Mouse (Mus musculus): ENCODE results near the gene Tmem63c. TPM values are rescaled to one million over a fixed set of nuclear protein-coding genes. Genes with fewer than 3 reads are reported as not detected.

The Tmem63c gene
- polyA plus RNA-seq, 1 experiment from 2014 or later: 0.10 TPM

GRCm38 (mm10) chr12:87031163-87031763 is 10.1 kb downstream of the Tmem63c start:
- H3K4me1 ChIP-seq: peaks cover 6% of the 10 kb centered on the region
- no peak overlapping the region for H3K4me2 ChIP-seq
- no peak overlapping the region for H3K4me3 ChIP-seq (replicated peaks)
- 66% methylated on average over 5 of the region's 5 CpGs for WGBS
- no peaks in the 10 kb centered on the region for H3K9me3 ChIP-seq (replicated peaks)
- no peak for ATAC-seq (replicated peaks; ENCODE audit: low FRiP score)
- H3K27ac ChIP-seq: no peak overlapping the region
- H3K27me3 ChIP-seq: peaks cover 24% of the 10 kb centered on the region
- H3K9ac ChIP-seq: no peak overlapping the region
- H3K36me3 ChIP-seq: no peaks in the 10 kb centered on the region

- Histone ChIP-seq H3K27ac (no peak overlapping the region), H3K36me3 (no peaks in the 10 kb centered on the region), H3K4me2 (no peak overlapping the region), H3K9ac (no peak overlapping the region), H3K9me3 (replicated peaks) (no peaks in the 10 kb centered on the region), H3K27me3 (no peaks in the 10 kb centered on the region), H3K4me1 (no peaks in the 10 kb centered on the region), H3K4me3 (replicated peaks) (no peak overlapping the region)
- WGBS: 90% methylated on average over 7 of the region's 7 CpGs
- ATAC-seq (replicated peaks; ENCODE audit: low FRiP score): no peak
These were observed 15.5 kb downstream of the Tmem63c start for GRCm38 (mm10) chr12:87036631-87037030.

- no peaks in the 10 kb centered on the region for H3K4me1 ChIP-seq
- H3K27ac ChIP-seq: no peak overlapping the region
- no peaks in the 10 kb centered on the region for H3K27me3 ChIP-seq
- no peak overlapping the region for H3K4me3 ChIP-seq (replicated peaks)
- no peak for ATAC-seq (replicated peaks; ENCODE audit: low FRiP score)
- 71% methylated on average over 4 of the region's 4 CpGs for WGBS
- no peaks in the 10 kb centered on the region for H3K9me3 ChIP-seq (replicated peaks)
- no peak overlapping the region for H3K9ac ChIP-seq
- H3K36me3 ChIP-seq: no peaks in the 10 kb centered on the region
- no peak overlapping the region for H3K4me2 ChIP-seq
These were observed 19.0 kb downstream of the Tmem63c start for GRCm38 (mm10) chr12:87040166-87040565.

- no peak for ATAC-seq (replicated peaks; ENCODE audit: low FRiP score)
- H3K9ac ChIP-seq: no peak overlapping the region
- 86% methylated on average over 7 of the region's 7 CpGs for WGBS
- H3K36me3 ChIP-seq: no peaks in the 10 kb centered on the region
- H3K27ac ChIP-seq: no peak overlapping the region
- H3K27me3 ChIP-seq: no peaks in the 10 kb centered on the region
- H3K4me1 ChIP-seq: no peaks in the 10 kb centered on the region
- no peak overlapping the region for H3K4me2 ChIP-seq
- H3K4me3 ChIP-seq (replicated peaks): no peak overlapping the region
- no peaks in the 10 kb centered on the region for H3K9me3 ChIP-seq (replicated peaks)
These were observed 19.7 kb downstream of the Tmem63c start for GRCm38 (mm10) chr12:87040857-87041256.

GRCm38 (mm10) chr12:87042456-87042855 is 21.3 kb downstream of the Tmem63c start:
- Histone ChIP-seq H3K27me3 (no peaks in the 10 kb centered on the region), H3K4me1 (no peaks in the 10 kb centered on the region), H3K9ac (no peak overlapping the region), H3K9me3 (replicated peaks) (no peaks in the 10 kb centered on the region), H3K27ac (no peak overlapping the region), H3K36me3 (no peaks in the 10 kb centered on the region), H3K4me2 (no peak overlapping the region), H3K4me3 (replicated peaks) (no peak overlapping the region)
- WGBS: 71% methylated on average over 2 of the region's 2 CpGs
- ATAC-seq (replicated peaks; ENCODE audit: low FRiP score): no peak

GRCm38 (mm10) chr12:87043221-87043620 is 22.1 kb downstream of the Tmem63c start:
- WGBS: 71% methylated on average over 7 of the region's 7 CpGs
- Histone ChIP-seq H3K4me2 (no peak overlapping the region), H3K36me3 (no peaks in the 10 kb centered on the region), H3K27ac (no peak overlapping the region), H3K9me3 (replicated peaks) (no peaks in the 10 kb centered on the region), H3K4me3 (replicated peaks) (no peak overlapping the region), H3K27me3 (no peaks in the 10 kb centered on the region), H3K4me1 (no peaks in the 10 kb centered on the region), H3K9ac (no peak overlapping the region)
- ATAC-seq (replicated peaks; ENCODE audit: low FRiP score): no peak

- Histone ChIP-seq H3K4me2 (no peak overlapping the region), H3K27ac (no peak overlapping the region), H3K9me3 (replicated peaks) (no peaks in the 10 kb centered on the region), H3K36me3 (no peaks in the 10 kb centered on the region), H3K4me1 (no peaks in the 10 kb centered on the region), H3K9ac (no peak overlapping the region), H3K27me3 (no peaks in the 10 kb centered on the region), H3K4me3 (replicated peaks) (no peak overlapping the region)
- no peak for ATAC-seq (replicated peaks; ENCODE audit: low FRiP score)
- 16% methylated on average over 5 of the region's 5 CpGs for WGBS
These were observed 23.6 kb downstream of the Tmem63c start for GRCm38 (mm10) chr12:87044711-87045110.

GRCm38 (mm10) chr12:87047536-87047935 is 26.4 kb downstream of the Tmem63c start:
- Histone ChIP-seq H3K9ac (no peak overlapping the region), H3K4me2 (no peak overlapping the region), H3K4me1 (no peaks in the 10 kb centered on the region), H3K27ac (no peak overlapping the region), H3K9me3 (replicated peaks) (no peaks in the 10 kb centered on the region), H3K4me3 (replicated peaks) (no peak overlapping the region), H3K36me3 (no peaks in the 10 kb centered on the region), H3K27me3 (no peaks in the 10 kb centered on the region)
- no peak for ATAC-seq (replicated peaks; ENCODE audit: low FRiP score)
- 57% methylated on average over 3 of the region's 3 CpGs for WGBS

GRCm38 (mm10) chr12:87052661-87053321 is 31.7 kb downstream of the Tmem63c start:
- H3K4me2 ChIP-seq: no peak overlapping the region
- peaks cover 3% of the 10 kb centered on the region; the same call in 1 of the 2 replicates for H3K4me1 ChIP-seq
- no peaks in the 10 kb centered on the region for H3K9me3 ChIP-seq (replicated peaks)
- no peak overlapping the region for H3K9ac ChIP-seq
- WGBS: 26% methylated on average over 16 of the region's 16 CpGs
- H3K27me3 ChIP-seq: peaks cover 15% of the 10 kb centered on the region
- H3K4me3 ChIP-seq (replicated peaks): no peak overlapping the region
- H3K36me3 ChIP-seq: no peaks in the 10 kb centered on the region
- no peak for ATAC-seq (replicated peaks; ENCODE audit: low FRiP score)
- H3K27ac ChIP-seq: no peak overlapping the region

- Histone ChIP-seq H3K4me2 (no peak overlapping the region), H3K9ac (no peak overlapping the region), H3K27ac (no peak overlapping the region), H3K4me3 (replicated peaks) (no peak overlapping the region), H3K36me3 (no peaks in the 10 kb centered on the region), H3K9me3 (replicated peaks) (no peaks in the 10 kb centered on the region), H3K27me3 (peaks cover 15% of the 10 kb centered on the region), H3K4me1 (peaks cover 3% of the 10 kb centered on the region; the same call in 1 of the 2 replicates)
- 74% methylated on average over 7 of the region's 7 CpGs for WGBS
- ATAC-seq (replicated peaks; ENCODE audit: low FRiP score): no peak
These were observed 33.7 kb downstream of the Tmem63c start for GRCm38 (mm10) chr12:87054873-87055272.

- WGBS: 68% methylated on average over 17 of the region's 17 CpGs
- H3K4me1 ChIP-seq: peaks cover 3% of the 10 kb centered on the region; the same call in 1 of the 2 replicates
- no peaks in the 10 kb centered on the region for H3K36me3 ChIP-seq
- H3K9ac ChIP-seq: no peak overlapping the region
- no peak for ATAC-seq (replicated peaks; ENCODE audit: low FRiP score)
- no peak overlapping the region for H3K4me2 ChIP-seq
- H3K27ac ChIP-seq: no peak overlapping the region
- peaks cover 15% of the 10 kb centered on the region for H3K27me3 ChIP-seq
- H3K9me3 ChIP-seq (replicated peaks): no peaks in the 10 kb centered on the region
- no peak overlapping the region for H3K4me3 ChIP-seq (replicated peaks)
These were observed 35.9 kb downstream of the Tmem63c start for GRCm38 (mm10) chr12:87057066-87057465.

- H3K4me3 ChIP-seq (replicated peaks): no peak overlapping the region
- no peak overlapping the region for H3K4me2 ChIP-seq
- H3K36me3 ChIP-seq: no peaks in the 10 kb centered on the region
- H3K9ac ChIP-seq: no peak overlapping the region
- H3K4me1 ChIP-seq: no peaks in the 10 kb centered on the region
- 88% methylated on average over 11 of the region's 11 CpGs for WGBS
- no peak overlapping the region for H3K27ac ChIP-seq
- no peaks in the 10 kb centered on the region for H3K27me3 ChIP-seq
- ATAC-seq (replicated peaks; ENCODE audit: low FRiP score): no peak
- H3K9me3 ChIP-seq (replicated peaks): no peaks in the 10 kb centered on the region
These were observed 44.3 kb downstream of the Tmem63c start for GRCm38 (mm10) chr12:87065446-87065845.

- ATAC-seq (replicated peaks; ENCODE audit: low FRiP score): no peak
- no peak overlapping the region for H3K9ac ChIP-seq
- H3K4me2 ChIP-seq: no peak overlapping the region
- no peak overlapping the region for H3K4me3 ChIP-seq (replicated peaks)
- H3K27me3 ChIP-seq: no peaks in the 10 kb centered on the region
- 82% methylated on average over 5 of the region's 5 CpGs for WGBS
- H3K4me1 ChIP-seq: no peaks in the 10 kb centered on the region
- no peak overlapping the region for H3K27ac ChIP-seq
- H3K9me3 ChIP-seq (replicated peaks): no peaks in the 10 kb centered on the region
- no peaks in the 10 kb centered on the region for H3K36me3 ChIP-seq
These were observed 45.3 kb downstream of the Tmem63c start for GRCm38 (mm10) chr12:87066429-87066828.
